Mouse (Mus musculus) liver, postnatal 0 days (tissue): ENCODE results near the gene Sptlc2.

Source experiments
- CTCF ChIP-seq: sonication (generic); IDR thresholded peaks from 2 replicates; pipeline ENCODE4 v1.5.1; 2016; ENCODE audit warnings: antibody characterized with exemption, low read depth
- EP300 ChIP-seq: IDR thresholded peaks from 2 replicates; pipeline ENCODE4 v1.6.1; 2016; ENCODE audit warnings: antibody characterized with exemption, low read depth, mild to moderate bottlenecking

DNA sequence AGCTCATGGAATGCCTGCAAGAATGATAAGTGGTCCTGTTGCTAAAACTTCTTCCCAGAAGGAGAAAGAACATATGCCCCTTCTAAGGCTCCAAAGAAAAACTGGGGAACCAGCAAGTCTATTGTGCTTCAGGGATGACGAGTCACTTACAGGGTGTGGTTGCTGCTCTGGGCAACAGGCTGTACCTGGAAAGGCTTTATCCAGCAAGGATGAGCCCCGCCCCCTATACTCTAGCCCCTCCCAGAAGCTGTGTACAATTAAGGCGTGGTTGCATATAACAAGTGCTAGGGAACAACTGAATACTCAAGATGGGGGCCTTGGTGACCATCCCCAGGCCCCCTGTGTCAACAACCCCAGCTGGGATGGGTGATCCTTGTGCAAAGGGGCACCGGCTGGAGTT lies 21.0 kb upstream of the Sptlc2 start:
- TF ChIP-seq EP300 (no peak), CTCF (no peak)
